Mouse (Mus musculus) gastrocnemius, adult 8-10 months (tissue): ENCODE measurements around the gene Oas1d. TPM values are rescaled to one million over a fixed set of nuclear protein-coding genes. Genes with fewer than 3 reads are reported as not detected.

ENCODE experiments used
- DNase-seq, 2 experiments: peaks; one replicate each; pipeline ENCODE4 v3.0.0; 2022; ENCODE audit warnings: low spot score in 2 of 2
- total RNA-seq, 4 experiments: library from RNA; stranded (reverse); gene quantifications; 2 replicates each; pipeline ENCODE4 v1.2.4; 2022

Gene Oas1d
- total RNA-seq, 4 experiments from 2014 or later = not detected

DNA sequence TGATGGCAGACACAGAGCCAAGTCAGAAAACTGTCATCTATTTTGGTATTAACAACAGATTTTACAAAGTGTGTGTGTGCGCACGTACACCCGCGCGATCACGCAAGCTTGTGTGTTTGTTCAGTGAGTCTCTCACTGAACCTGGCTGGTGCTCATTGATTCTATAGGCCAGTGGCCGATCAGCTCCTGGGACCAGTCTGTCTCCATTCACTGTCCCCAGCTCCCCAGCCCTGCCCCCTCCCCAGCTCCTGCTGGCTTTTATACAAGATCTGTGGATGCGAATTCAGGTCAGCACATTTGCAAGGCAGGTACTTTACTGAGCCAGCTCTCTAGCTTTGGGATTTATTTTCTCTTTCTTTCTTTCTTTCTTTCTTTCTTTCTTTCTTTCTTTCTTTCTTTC lies 54.5 kb downstream of the Oas1d start:
- no peak for DNase-seq

DNA sequence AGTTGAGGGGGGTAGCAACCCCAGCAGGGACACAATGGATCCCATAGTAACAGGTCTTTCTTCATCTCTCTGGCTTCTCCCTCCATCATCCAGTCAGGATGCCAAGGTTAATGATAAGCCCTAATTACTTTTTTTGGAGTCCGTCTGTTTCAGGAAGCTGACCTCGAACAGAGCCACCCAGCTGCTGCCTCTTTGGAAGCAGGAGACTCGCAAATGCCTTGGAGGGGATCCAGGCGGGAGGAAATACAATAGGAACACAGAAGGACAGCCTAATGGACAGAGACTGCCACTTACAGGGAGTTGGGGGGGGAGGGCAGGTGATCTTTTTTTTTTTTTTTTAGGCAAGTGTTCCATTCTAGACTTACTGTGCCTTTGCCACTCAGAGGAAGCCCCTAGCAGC lies 55.4 kb downstream of the Oas1d start:
- no peak for DNase-seq

Other genes starting within 250 kb of the Oas1d start
- 1 to 10 TPM in 1 of 4 experiments, under 1 TPM in 3; 0.22 to 1.3 (median 0.31) TPM for gene Dtx1, start 202.6 kb upstream of the Oas1d start, total RNA-seq
- under 1 TPM in 2 of 4 experiments, not detected in 2; 0.07 to 0.16 TPM for gene Oas2, start 164.7 kb upstream of the Oas1d start, total RNA-seq
- gene Oas3, start 136.9 kb upstream of the Oas1d start, total RNA-seq = not detected
- gene Oas1e, start 119.0 kb upstream of the Oas1d start, total RNA-seq = not detected
- gene Oas1c, start 102.0 kb upstream of the Oas1d start, total RNA-seq = under 1 TPM in 2 of 4 experiments, not detected in 2; 0.21 to 0.27 TPM
- not detected for gene Oas1f, start 67.2 kb upstream of the Oas1d start, total RNA-seq
- not detected for gene Oas1h, start 53.1 kb upstream of the Oas1d start, total RNA-seq
- gene Oas1g, start 26.9 kb upstream of the Oas1d start, total RNA-seq = not detected
- gene Oas1a, start 7.0 kb upstream of the Oas1d start, total RNA-seq = not detected
- gene Rph3a, start 95.6 kb downstream of the Oas1d start, total RNA-seq = under 1 TPM in 1 of 4 experiments, not detected in 3; 0.05 TPM